Mouse (Mus musculus) gastrocnemius, adult 2 months (tissue): ENCODE data around the gene Fpgs. TPM values are rescaled to one million over a fixed set of nuclear protein-coding genes. Genes with fewer than 3 reads are reported as not detected.

Experiments
- DNase-seq: peaks from one replicate; pipeline ENCODE4 v3.0.0; 2022
- H3K27ac ChIP-seq: fragments of 200-600 bp; 2 replicates; pipeline ENCODE4 v1.8.1; 2022; ENCODE audit warnings: mild to moderate bottlenecking
- H3K4me3 ChIP-seq: fragments of 200-600 bp; 2 replicates; pipeline ENCODE4 v1.8.1; 2022; ENCODE audit warnings: mild to moderate bottlenecking, moderate library complexity
- CTCF ChIP-seq: fragments of 200-600 bp; IDR thresholded peaks from 2 replicates; pipeline ENCODE4 v1.8.1; 2022; ENCODE audit warnings: antibody characterized with exemption, mild to moderate bottlenecking, moderate library complexity
- intact Hi-C: fragments of 180-260 bp; cut with DNase I; formaldehyde crosslinking; loops from one replicate; pipeline ENCODE4 v1.15.1; 2025
- total RNA-seq, 2 experiments: library from RNA; stranded (reverse); gene quantifications; 2 replicates each; pipeline ENCODE4 v1.2.3; 2021

Fpgs gene
- total RNA-seq, 2 experiments from 2014 or later, result 5.9 to 6.9 TPM

DNA sequence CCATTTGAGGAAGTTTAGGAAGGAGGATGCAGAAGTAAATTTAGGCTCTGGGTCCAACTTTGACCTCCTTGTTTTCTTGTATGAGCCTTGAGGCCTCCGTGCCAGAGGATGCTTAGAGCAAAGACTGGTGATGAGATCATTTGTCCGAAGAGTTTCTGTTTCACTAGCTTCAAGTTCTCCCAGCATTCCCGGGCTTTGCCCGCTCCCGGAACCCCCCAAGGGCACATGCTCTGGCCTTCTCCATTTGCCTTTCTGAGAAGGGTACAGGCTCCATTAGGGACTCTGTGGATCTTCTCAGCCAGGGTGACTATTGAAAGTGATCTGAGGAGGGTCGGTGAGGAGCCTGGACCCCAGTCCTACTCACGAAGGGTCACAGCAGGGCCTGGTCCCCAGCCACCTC, 56.6 kb downstream of the Fpgs start:
- Histone ChIP-seq H3K27ac (peak overlapping the region; percentile 94), H3K4me3 (peak overlapping the region; percentile 78)
- no peak for TF ChIP-seq CTCF
- intact Hi-C loops, result no loop called here
- DNase-seq, result peak; percentile 22

DNA sequence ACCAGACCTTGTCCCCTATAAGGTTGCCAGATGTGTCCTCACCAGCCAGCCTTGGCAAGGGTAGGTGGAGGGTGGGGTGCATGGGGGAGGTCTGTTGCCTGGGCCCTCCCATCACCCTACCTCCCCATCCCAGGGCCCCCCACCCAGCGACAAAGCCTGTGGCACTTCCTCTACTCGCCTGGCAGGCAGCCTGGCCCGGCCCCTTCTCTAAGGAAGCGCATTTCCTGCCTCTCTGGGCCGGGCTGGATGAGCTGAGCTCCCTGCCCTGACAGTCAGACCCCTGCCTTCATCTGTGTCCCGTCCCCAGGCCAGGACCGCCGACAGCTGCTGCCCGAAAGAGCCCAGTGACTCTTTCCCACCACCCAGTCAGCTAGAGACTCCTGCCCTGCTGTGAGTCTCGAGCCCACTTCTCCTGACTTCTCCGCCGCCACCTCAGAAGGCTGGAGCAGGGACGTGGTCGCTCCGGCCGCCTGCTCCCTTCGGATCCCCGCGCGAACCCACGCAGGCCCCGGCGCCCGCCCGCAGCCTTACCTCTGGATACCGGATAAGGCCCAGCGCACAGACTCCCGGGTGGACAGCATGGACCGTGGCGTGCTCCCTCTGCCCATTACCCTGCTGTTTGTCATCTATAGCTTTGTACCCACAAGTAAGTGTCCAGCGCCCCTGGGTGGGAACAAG, 57.4 kb downstream of the Fpgs start, which contains the start of gene Eng:
Eng (plus strand) TSS at position 217 of the 678 bp plus-strand sequence.
- peak within 1 kb of the TSS; percentile 94 for H3K27ac ChIP-seq
- DNase-seq, result peak; percentile 84
- no peak for TF ChIP-seq CTCF
- peak within 1 kb of the TSS; percentile 78 for H3K4me3 ChIP-seq
- intact Hi-C loops, result no loop called here

DNA sequence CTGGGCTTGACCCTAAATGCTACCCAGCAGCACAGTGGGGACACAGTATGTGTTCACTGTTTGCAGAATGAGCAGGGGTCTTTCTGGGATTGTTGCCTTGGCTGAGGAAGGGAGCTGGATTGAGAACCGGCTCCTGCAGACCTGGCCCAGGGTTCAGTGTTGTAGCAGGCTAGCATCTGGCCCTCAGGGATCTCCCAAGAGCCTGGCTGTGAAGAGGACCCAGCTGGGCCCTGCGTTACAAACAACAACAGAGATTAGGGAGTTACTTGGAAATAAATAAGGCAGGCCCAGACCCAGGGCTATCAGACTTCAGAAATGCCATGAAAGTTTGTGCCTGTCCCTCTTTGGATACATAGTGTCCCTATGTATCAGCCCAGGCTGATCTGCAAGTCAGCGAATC, 58.3 kb downstream of the Fpgs start:
- peak overlapping the region; percentile 78 for H3K4me3 ChIP-seq
- H3K27ac ChIP-seq, result peak overlapping the region; percentile 94
- DNase-seq, result peak; percentile 16
- no peak for TF ChIP-seq CTCF
- intact Hi-C loops, result no loop called here

GRCm38 (mm10) chr2:32644799-32645475, 59.0 kb downstream of the Fpgs start:
- intact Hi-C loops, result no loop called here
- peak; percentile 20 for DNase-seq
- no peak for TF ChIP-seq CTCF
- H3K27ac ChIP-seq, result peak overlapping the region; percentile 94
- no peak overlapping the region for H3K4me3 ChIP-seq

DNA sequence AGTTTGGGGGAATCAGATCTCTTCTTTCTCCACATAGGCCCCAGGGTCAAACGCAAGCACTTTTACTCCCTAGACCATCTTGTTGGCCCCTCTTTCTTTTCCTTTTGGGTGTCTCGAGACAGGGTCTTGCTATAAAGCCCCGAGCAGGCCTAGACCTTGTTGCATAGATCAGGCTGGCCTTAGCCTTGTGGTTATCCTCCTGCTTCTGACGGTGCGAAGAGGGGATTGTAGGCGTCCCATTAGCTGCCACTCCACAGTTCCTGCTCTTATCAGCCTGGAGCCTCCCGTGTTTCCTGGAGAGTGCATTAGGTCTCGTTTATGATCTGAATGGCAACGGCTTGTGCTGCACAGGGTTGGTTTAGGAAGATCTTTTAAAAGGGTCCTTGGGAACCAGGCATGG, 59.9 kb downstream of the Fpgs start:
- intact Hi-C loops, result no loop called here
- no peak for TF ChIP-seq CTCF
- peak overlapping the region; percentile 94 for H3K27ac ChIP-seq
- DNase-seq, result peak; percentile 15
- no peak overlapping the region for H3K4me3 ChIP-seq

- H3K27ac ChIP-seq, result peak overlapping the region; percentile 94
- TF ChIP-seq CTCF, result no peak; the same call in 1 of the 2 replicates
- DNase-seq, result peak; percentile 63
- H3K4me3 ChIP-seq, result no peak overlapping the region
- intact Hi-C loops, result no loop called here
Measured at GRCm38 (mm10) chr2:32642813-32643212, 61.1 kb downstream of the Fpgs start.

GRCm38 (mm10) chr2:32641810-32642209, 62.1 kb downstream of the Fpgs start:
- Histone ChIP-seq H3K4me3 (no peak overlapping the region), H3K27ac (peak overlapping the region; percentile 94)
- TF ChIP-seq CTCF, result no peak
- DNase-seq, result peak; percentile 12
- intact Hi-C loops, result no loop called here

- DNase-seq, result peak; percentile 18
- intact Hi-C loops, result no loop called here
- Histone ChIP-seq H3K4me3 (no peak overlapping the region), H3K27ac (peak overlapping the region; percentile 57)
- TF ChIP-seq CTCF, result no peak
Measured at GRCm38 (mm10) chr2:32640550-32641051, 63.3 kb downstream of the Fpgs start.

DNA sequence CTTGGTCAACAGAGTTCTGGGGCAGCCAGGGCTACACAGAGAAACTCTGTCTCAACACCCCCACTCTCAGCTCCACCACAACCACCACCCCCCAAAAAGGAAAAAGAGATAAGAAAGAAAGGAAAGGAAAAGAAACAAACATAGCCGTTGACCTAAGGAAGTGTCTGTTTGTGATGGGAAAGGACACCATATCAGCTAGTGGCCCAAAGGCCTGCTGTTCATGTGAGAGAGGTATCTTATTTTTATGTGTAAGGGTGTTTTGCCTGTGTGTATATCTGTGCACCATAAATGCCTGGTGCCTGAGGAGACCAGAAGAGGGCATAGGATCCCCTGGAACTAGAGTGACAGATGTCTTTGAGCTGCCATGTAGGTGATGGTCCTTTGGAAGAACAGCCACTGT, 64.3 kb downstream of the Fpgs start:
- no peak for TF ChIP-seq CTCF
- H3K4me3 ChIP-seq, result no peak overlapping the region
- H3K27ac ChIP-seq, result 0 out of 2 replicates have a peak overlapping the region, but pooled peaks have one; percentile 16
- DNase-seq, result peak; percentile 9
- intact Hi-C loops, result no loop called here

GRCm38 (mm10) chr2:32637778-32638281, 66.1 kb downstream of the Fpgs start:
- no peak for TF ChIP-seq CTCF
- Histone ChIP-seq H3K27ac (peak overlapping the region; percentile 60), H3K4me3 (0 out of 2 replicates have a peak overlapping the region, but pooled peaks have one; percentile 9)
- intact Hi-C loops, result no loop called here
- peak; percentile 73 for DNase-seq

DNA sequence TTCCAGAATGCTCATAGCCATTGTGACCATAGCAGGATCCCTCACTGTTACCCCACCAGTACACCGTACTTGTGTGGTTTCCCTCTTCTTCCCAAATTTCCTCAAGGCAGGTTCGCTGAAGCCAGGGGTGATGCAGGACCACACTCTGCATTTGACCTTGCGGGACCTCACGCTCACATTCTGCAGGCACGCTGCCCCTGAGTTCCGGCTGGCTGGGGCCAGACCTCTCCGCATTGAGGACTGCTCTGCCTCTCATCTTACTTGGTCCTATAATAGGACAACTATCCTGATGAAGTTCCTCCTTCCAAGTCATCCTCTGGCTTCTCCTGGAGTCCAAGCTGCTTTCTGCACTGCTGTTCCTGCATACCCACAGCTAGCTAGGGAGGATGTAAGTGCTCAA, 67.3 kb downstream of the Fpgs start:
- intact Hi-C loops, result no loop called here
- H3K27ac ChIP-seq, result peak overlapping the region; percentile 60

DNA sequence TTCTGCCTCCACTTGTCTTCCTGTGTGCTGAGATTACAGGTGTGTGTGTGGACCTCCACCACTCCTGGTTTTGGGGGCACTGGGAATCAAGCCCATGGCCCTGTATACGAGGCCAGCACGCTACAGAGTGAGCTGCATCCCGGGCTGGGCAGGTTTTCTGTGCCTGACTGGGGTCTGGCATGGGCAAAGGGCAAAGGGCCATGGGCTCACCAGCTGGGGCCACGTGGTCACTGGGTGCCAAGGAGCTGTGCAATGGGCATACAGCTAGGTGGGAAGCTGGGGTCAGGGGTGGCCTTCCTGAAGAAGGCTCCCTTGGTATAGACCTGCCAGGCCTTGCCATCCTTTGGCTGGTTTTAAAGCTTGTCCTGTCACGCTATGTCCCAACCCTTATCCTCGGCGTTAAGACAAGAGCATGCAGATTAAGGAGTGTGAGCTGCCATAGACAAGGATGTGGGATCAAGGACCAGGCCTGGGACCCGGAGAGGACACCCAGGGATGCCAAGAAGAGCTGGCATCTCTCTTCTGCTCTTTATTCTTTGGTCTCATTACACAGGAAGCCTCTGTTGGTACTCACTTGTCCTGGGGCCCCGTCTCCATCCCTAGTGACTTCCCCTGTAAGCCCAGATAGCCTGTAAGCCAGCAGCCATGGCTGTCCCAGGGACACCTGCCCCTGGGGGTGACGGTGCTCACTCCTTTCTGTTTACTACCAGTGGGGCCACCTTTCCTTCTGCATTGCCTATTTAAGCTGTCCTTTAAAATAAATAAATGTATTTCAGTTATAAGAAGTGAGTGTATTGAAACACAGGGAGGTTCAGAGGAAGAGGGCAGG, 69.5 kb downstream of the Fpgs start:
- intact Hi-C loops, result loop anchor here (5.0 kb wide), 1 partner anchor 38 kb away; no protein-coding TSS in a partner anchor
- TF ChIP-seq CTCF, result no peak
- peak; percentile 55 for DNase-seq
- peak overlapping the region; percentile 97 for H3K27ac ChIP-seq
- H3K4me3 ChIP-seq, result peak overlapping the region; percentile 86

More for the DNA sequence above, 67.3 kb downstream of the Fpgs start:
- no peak overlapping the region for H3K4me3 ChIP-seq
- DNase-seq, result peak; percentile 61
- no peak for TF ChIP-seq CTCF
